Mouse (Mus musculus): ENCODE results near the gene Psma2. TPM values are rescaled to one million over a fixed set of nuclear protein-coding genes. Genes with fewer than 3 reads are reported as not detected.

Psma2 gene
- polyA plus RNA-seq (2016; fragmentation: Nextera tagmentation; extraction: Ambion mirVana), result 236 and 255 TPM in 2 replicates

DNA sequence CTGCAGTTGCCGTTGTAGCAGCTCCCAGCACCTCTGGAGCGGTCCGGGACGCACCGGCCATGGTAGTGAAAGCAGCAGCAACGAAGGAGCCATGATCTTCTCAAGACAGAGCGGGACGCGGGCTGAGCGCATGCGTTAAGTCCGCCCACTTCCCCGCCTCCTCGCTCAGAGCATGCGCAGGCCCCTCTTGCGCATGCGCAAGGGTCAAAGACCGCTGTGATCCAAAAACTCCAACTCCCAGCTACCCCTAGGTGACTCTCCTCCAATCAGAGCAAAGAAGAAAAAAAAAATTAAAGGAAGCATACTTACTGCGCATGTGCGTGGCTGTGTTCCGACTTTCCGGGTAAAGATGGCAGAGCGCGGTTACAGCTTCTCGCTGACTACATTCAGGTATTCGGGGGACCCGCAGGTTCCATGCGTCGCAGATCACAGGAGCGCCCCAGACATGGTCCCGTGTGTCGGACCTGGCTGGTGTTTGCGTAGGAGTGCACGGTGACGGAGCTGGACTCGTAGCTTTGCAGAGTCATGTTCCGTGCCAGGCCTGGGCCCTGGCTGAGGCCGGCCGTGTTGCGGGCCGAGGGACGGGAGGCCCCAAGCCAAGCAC, at the start of gene Psma2, which contains the start of gene Mrpl32:
Gene Psma2, plus strand, starts transcription at position 315 of the 604 bp plus-strand sequence.
Gene Mrpl32, minus strand, starts transcription at position 240 of the 604 bp plus-strand sequence.
- peak within 1 kb of the TSS; percentile 70 for H3K4me3 ChIP-seq
- H3K27ac ChIP-seq, result peak within 1 kb of the TSS; percentile 85
- H3K9me3 ChIP-seq (replicated peaks), result no peaks in the 10 kb centered on the region
- WGBS, result under 1% methylated on average over 42 of the region's 42 CpGs
- H3K36me3 ChIP-seq, result peaks cover 52% of the 10 kb centered on the region
- DNase-seq (ENCODE audit: low spot score), result peak; percentile 95
- no peaks in the 10 kb centered on the region for H3K27me3 ChIP-seq (ENCODE audit: low read depth, poor library complexity, severe bottlenecking)
- no peaks in the 10 kb centered on the region for H3K4me1 ChIP-seq

DNA sequence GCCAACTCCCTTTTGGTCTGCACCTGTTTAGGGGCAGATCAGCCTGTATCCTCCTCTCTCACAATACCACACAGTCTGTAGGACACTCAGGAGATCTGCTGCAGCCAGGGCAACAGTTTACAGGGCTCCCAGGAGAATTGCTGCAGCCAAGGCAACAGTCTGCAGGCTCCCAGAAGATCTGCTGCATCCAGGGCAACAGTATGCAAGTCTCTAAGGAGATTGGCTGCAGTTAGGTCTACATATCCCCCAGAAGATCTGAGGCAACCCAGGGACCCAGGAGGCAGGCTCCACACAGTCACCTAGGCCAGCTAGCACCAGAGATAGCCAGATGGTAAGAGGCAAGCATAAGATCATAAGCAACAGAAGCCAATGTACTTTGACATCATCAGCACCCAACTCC, 38.9 kb upstream of the Psma2 start:
- H3K27ac ChIP-seq, result no peak overlapping the region
- H3K4me1 ChIP-seq, result no peaks in the 10 kb centered on the region
- no peaks in the 10 kb centered on the region for H3K9me3 ChIP-seq (replicated peaks)
- no peaks in the 10 kb centered on the region for H3K36me3 ChIP-seq
- no peaks in the 10 kb centered on the region for H3K27me3 ChIP-seq (ENCODE audit: low read depth, poor library complexity, severe bottlenecking)
- no peak overlapping the region for H3K4me3 ChIP-seq
- no peak for DNase-seq (ENCODE audit: low spot score)

DNA sequence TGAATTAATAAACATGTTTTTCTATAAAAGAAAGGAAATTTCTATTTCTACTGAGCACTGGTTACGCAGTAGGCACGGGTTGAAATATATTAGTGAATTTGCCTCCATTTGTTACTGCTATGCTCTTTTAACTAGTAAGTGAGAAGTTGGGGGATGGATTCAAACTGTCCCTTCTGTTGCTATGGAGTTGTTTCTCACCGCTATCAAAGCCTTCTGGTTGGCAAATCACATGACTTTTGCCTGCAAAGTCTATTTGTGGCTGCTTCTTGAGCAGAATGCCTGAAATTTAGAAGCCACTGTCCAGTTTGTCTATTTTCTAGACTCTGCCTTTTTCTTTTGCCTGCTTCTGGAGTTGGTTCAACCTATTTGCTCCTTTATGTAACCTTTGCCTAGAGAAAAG, 32.6 kb upstream of the Psma2 start:
- no peak for DNase-seq (ENCODE audit: low spot score)
- Histone ChIP-seq H3K27ac (no peak overlapping the region), H3K36me3 (no peaks in the 10 kb centered on the region), H3K27me3 (ENCODE audit: low read depth, poor library complexity, severe bottlenecking) (no peaks in the 10 kb centered on the region), H3K9me3 (replicated peaks) (no peaks in the 10 kb centered on the region), H3K4me3 (no peak overlapping the region), H3K4me1 (peaks cover 9% of the 10 kb centered on the region)
- 73% methylated on average over 3 of the region's 3 CpGs for WGBS

DNA sequence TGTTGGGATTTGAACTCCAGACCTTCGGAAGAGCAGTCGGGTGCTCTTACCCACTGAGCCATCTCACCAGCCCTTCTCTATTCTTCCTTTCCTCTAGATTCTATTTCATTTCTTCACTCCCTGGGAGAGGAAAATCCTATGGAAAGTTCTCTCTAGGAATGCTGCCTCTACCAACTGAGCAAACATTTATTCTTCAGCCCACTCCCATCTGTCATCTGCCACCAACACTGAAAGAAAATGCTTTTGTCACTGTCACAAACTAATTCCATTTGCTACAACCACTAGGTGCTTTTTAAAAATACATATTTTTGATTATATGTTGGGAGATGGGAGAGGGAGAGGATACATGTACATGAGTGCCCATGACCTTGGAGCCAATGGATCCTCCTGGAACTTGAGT, 10.3 kb upstream of the Psma2 start:
- DNase-seq (ENCODE audit: low spot score), result no peak
- Histone ChIP-seq H3K27me3 (ENCODE audit: low read depth, poor library complexity, severe bottlenecking) (no peaks in the 10 kb centered on the region), H3K4me3 (no peak overlapping the region), H3K27ac (no peak overlapping the region), H3K9me3 (replicated peaks) (no peaks in the 10 kb centered on the region), H3K4me1 (no peaks in the 10 kb centered on the region), H3K36me3 (no peaks in the 10 kb centered on the region)
- 92% methylated on average over 2 of the region's 2 CpGs for WGBS

DNA sequence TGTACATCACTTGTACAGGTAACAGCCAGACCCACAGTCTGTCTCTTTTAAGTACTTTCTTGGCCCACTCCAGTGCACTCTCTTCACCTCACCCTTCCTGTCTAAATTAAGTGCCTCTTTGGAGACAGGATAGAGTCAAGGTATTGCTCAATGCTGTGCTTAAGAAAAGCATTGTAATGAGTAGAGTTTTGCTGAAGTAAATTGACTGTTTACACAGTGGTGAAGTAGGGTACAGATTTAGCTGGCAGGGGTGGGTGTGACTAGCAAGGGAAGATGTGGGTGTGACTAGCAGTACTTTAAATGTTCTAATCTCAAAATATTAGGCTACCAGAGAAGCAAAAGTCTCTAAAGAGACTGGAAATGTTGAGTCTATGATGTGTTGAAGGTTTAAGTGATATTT, 5.4 kb upstream of the Psma2 start:
- Histone ChIP-seq H3K9me3 (replicated peaks) (no peaks in the 10 kb centered on the region), H3K4me3 (no peak overlapping the region), H3K4me1 (no peaks in the 10 kb centered on the region), H3K36me3 (peaks cover 26% of the 10 kb centered on the region), H3K27me3 (ENCODE audit: low read depth, poor library complexity, severe bottlenecking) (no peaks in the 10 kb centered on the region), H3K27ac (no peak overlapping the region)
- no peak for DNase-seq (ENCODE audit: low spot score)

DNA sequence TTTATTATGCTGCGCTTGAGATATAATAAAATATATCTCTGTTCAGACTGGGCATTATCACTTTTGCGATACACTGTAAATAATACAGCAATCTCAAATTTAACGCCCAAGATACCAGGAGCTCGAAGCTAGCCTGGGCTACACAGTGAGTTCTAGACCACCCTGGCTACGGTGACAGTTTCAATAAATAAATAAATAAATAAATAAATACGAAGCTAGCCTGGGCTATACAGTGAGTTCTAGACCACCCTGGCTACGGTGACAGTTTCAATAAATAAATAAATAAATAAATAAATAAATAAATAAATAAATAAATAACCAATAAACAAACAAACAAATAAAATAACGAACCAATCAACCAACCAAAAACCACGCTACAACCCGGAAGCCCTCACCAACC, 577 bp upstream of the Psma2 start:
- Histone ChIP-seq H3K4me3 (peak overlapping the region; percentile 70), H3K27ac (peak overlapping the region; percentile 85), H3K27me3 (ENCODE audit: low read depth, poor library complexity, severe bottlenecking) (no peaks in the 10 kb centered on the region), H3K36me3 (peaks cover 46% of the 10 kb centered on the region), H3K4me1 (no peaks in the 10 kb centered on the region), H3K9me3 (replicated peaks) (no peaks in the 10 kb centered on the region)
- WGBS, result 9% methylated on average over 10 of the region's 10 CpGs
- no peak for DNase-seq (ENCODE audit: low spot score)

DNA sequence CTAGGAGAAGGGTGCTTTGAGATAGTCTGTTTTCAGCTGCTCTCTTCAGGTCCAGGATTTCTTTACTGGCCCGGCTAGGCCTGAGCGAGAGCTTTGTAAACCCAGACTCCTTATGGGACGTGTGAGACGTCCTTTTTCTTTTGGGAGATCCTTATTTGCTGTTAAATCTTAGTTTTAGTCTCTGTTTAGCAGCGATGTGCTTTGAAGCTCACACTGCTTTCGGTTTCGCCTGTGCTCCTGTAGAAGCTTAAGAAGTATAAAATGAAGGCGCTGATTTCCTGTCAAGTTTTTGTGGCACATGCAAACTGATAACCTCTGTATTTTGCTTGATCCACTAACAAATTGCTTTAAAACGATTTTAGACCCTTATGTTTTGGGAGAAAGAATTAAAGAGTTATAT, 513 bp downstream of the Psma2 start:
- H3K36me3 ChIP-seq, result peaks cover 54% of the 10 kb centered on the region
- WGBS, result 1% methylated on average over 9 of the region's 9 CpGs
- no peak for DNase-seq (ENCODE audit: low spot score)

DNA sequence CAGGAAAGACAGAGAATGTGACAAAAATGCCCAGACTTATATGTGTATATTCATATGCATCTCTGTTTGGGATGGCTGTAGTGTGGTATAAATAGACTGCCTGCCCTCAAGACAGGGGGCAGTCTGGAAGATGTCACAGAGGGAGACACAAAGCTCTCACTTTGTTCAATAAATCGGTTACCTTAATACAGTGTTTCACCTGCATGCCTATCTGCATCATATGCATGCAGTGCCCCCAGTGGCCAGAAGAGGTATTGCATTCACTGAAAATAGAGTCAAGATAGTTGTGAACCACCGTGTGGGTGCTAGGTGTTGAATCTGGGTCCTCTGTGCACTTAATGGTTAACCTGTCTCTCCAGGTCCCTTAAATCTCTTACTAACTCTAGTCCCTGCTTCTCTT, 5.7 kb downstream of the Psma2 start:
- Histone ChIP-seq H3K27me3 (ENCODE audit: low read depth, poor library complexity, severe bottlenecking) (no peaks in the 10 kb centered on the region), H3K27ac (no peak overlapping the region), H3K9me3 (replicated peaks) (no peaks in the 10 kb centered on the region), H3K4me3 (no peak overlapping the region), H3K4me1 (no peaks in the 10 kb centered on the region), H3K36me3 (peaks cover 80% of the 10 kb centered on the region)
- DNase-seq (ENCODE audit: low spot score), result peak; percentile 65
- WGBS, result 57% methylated on average over 2 of the region's 2 CpGs

More for the DNA sequence above, 513 bp downstream of the Psma2 start:
- Histone ChIP-seq H3K4me1 (no peaks in the 10 kb centered on the region), H3K27me3 (ENCODE audit: low read depth, poor library complexity, severe bottlenecking) (no peaks in the 10 kb centered on the region), H3K27ac (peak overlapping the region; percentile 85), H3K9me3 (replicated peaks) (no peaks in the 10 kb centered on the region), H3K4me3 (peak overlapping the region; percentile 70)

DNA sequence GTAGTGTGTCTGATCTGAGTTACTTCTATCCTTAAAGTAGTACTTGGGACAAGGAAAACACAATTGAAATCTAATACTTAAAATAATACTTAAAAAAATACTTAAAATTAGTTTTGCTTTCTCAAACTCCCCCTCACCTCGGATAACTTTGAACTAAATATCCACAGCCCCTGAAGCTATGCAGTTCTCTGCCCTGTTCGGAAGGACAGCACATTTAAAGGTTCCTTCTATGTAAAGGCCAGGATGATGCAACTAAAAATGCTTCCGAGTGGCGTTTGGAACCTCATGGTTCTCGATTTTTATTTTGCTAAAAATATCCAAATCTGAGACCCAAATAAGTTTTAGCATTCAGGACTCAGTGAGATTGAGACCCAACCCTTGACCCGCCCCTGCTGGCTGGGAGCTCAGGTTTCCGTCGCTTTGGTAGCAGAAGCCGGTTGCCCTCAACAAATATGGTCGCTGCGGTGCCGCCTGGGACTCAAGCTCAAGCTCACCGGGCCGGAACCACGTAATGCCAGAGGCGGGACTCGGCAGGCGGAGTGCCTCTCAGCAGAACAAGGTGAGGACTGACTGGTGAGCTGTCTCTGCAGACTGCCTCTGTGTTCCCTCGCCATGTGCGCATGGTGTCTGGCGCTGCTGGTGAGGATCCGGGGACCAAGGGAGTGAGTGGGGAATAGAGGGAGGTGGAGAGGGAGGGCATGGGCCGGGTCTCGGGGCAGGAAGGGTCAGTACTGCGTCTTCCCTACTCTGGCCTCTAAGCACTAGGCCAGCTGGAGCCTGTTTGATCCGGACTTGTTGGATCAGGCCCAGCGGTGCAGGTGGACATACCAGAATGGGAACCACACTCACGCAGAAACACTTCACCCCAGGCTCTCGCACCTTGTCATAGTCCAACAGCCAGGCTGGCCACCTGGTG, 16.9 kb downstream of the Psma2 start, which contains the start of gene AW209491:
Gene AW209491, plus strand, starts transcription at position 429 of the 916 bp plus-strand sequence.
- Histone ChIP-seq H3K27ac (peak within 1 kb of the TSS; percentile 94), H3K4me3 (peak within 1 kb of the TSS; percentile 69), H3K4me1 (peaks cover 14% of the 10 kb centered on the region), H3K9me3 (replicated peaks) (no peaks in the 10 kb centered on the region), H3K27me3 (ENCODE audit: low read depth, poor library complexity, severe bottlenecking) (no peaks in the 10 kb centered on the region), H3K36me3 (peaks cover 42% of the 10 kb centered on the region)
- peak; percentile 95 for DNase-seq (ENCODE audit: low spot score)
- 1% methylated on average over 29 of the region's 29 CpGs for WGBS

DNA sequence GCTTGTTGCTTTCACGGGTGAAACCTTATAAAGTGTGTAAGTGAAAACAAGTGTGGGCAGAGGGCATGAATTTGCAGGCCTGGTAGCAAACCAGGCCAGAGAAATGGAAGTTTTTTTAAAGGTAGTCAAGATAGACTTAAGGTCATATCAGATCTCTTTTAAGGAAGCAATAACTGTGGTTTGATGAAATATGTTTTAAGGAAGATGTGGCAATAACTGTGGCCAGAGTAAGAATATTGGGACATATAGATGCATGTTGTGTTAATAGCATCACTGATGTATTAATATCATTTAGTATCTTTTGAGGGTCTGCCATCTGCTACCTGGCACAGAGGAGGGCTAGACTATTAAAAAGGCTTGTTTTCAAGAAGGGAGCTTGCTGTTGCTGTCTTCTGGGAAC, 27.0 kb downstream of the Psma2 start:
- no peak for DNase-seq (ENCODE audit: low spot score)
- WGBS, result 44% methylated on average over 1 of the region's 1 CpGs
- no peaks in the 10 kb centered on the region for H3K27me3 ChIP-seq (ENCODE audit: low read depth, poor library complexity, severe bottlenecking)
- H3K27ac ChIP-seq, result no peak overlapping the region
- no peaks in the 10 kb centered on the region for H3K9me3 ChIP-seq (replicated peaks)
- H3K4me3 ChIP-seq, result no peak overlapping the region
- peaks cover 62% of the 10 kb centered on the region for H3K36me3 ChIP-seq
- no peaks in the 10 kb centered on the region for H3K4me1 ChIP-seq

DNA sequence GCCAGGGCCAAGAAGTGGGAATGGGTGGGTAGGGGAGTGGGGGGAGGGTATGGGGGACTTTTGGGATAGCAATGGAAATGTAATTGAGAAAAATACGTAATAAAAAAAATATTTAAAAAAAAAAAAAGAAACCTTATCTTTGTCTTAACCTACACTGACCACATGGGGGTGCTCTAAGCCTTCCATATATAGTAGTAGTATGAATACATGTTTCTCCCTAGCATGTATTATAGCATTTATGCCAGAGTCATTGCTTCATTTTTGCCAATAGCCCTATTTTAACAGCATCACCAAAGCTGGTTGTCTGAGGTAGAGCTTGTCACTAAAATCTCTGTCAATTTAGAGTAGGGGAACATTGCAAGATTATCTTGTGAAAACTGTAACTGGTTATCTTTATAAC, 36.3 kb downstream of the Psma2 start:
- Histone ChIP-seq H3K27ac (no peak overlapping the region), H3K4me3 (no peak overlapping the region), H3K27me3 (ENCODE audit: low read depth, poor library complexity, severe bottlenecking) (no peaks in the 10 kb centered on the region), H3K9me3 (replicated peaks) (no peaks in the 10 kb centered on the region), H3K4me1 (no peaks in the 10 kb centered on the region), H3K36me3 (no peaks in the 10 kb centered on the region)
- DNase-seq (ENCODE audit: low spot score), result no peak
- WGBS, result 48% methylated on average over 1 of the region's 1 CpGs

DNA sequence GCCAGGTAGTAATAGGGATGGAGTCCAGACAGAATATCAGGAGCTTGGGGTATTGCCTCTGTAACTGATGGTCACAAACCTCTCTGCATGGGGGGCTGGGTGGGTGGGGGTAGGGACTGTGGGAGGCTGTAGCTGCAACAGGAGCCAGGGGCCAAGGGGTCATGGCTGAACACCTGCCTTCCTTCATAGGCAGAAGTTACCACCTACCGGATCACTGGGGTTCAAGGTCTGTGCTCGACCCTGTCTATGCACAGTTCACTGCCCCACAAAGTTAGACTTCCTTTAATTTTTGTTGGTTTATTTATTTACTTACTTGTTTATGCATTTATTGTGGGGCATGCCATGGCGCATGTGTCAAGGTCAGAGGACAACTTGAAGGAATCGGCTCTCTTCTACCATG, 54.1 kb downstream of the Psma2 start:
- Histone ChIP-seq H3K36me3 (no peaks in the 10 kb centered on the region), H3K9me3 (replicated peaks) (no peaks in the 10 kb centered on the region), H3K4me3 (no peak overlapping the region), H3K4me1 (no peaks in the 10 kb centered on the region), H3K27me3 (ENCODE audit: low read depth, poor library complexity, severe bottlenecking) (no peaks in the 10 kb centered on the region), H3K27ac (no peak overlapping the region)
- no peak for DNase-seq (ENCODE audit: low spot score)
- 84% methylated on average over 4 of the region's 4 CpGs for WGBS

DNA sequence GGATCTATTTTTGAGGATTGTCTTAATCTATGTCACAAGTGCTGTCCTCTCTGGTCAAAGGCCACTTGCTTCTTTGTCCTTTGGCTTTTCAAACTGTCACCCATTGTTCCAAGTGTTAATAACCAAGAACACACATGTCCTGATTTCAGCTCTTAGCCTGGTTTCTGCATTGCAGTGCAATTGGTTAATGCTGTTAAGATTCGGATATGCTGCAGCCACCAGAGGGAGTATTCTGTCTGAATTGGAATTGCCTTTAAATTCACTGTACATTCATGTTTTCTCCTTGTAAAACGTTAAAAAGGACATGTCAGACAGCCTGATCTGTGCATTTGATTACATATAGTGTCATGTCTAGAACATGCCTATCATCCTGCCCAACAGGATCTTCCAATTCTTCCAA, 57.3 kb downstream of the Psma2 start:
- no peaks in the 10 kb centered on the region for H3K27me3 ChIP-seq (ENCODE audit: low read depth, poor library complexity, severe bottlenecking)
- H3K36me3 ChIP-seq, result no peaks in the 10 kb centered on the region
- peak; percentile 33 for DNase-seq (ENCODE audit: low spot score)
- no peak overlapping the region for H3K4me3 ChIP-seq
- no peaks in the 10 kb centered on the region for H3K4me1 ChIP-seq
- H3K27ac ChIP-seq, result no peak overlapping the region
- no peaks in the 10 kb centered on the region for H3K9me3 ChIP-seq (replicated peaks)
- 42% methylated on average over 2 of the region's 2 CpGs for whole genome bisulfite sequencing

Measured in limb, embryonic 10.5 days (tissue).